Mouse (Mus musculus): ENCODE data around the gene Vmn1r73. TPM values are rescaled to one million over a fixed set of nuclear protein-coding genes. Genes with fewer than 3 reads are reported as not detected.

Vmn1r73 gene
- total RNA-seq (2022) = not detected

DNA sequence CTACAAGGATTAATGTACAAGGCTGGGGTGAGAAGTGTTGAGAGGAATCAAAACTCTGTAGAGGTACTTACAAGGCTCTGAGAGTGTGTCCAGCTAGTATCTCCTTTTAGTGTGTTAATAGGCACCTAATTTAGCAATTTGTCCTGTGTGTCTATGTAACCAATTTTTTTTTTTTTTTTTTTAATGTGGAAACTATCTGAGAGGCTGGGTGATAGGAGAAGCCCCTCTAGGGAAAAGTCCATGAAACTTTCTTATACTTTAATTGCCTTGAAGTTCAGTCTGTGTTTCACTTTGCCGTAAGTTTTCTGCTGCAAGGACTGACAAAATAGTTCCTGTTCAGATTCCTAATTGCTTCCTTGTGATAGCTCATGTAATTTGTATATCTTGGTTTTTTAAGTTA is at the start of gene Vmn1r73:
TSS of gene Vmn1r73 (plus strand) at position 301 of the 400 bp plus-strand sequence.
- DNase-seq (ENCODE audit: low spot score in 2 of 2) = no peak

Other genes starting within 250 kb of the Vmn1r73 start
- gene Zscan4-ps2, start 216.0 kb upstream of the Vmn1r73 start, total RNA-seq (2022) = not detected
- gene Zscan4-ps3, start 121.0 kb upstream of the Vmn1r73 start, total RNA-seq (2022) = not detected
- gene Vmn1r72, start 50.1 kb upstream of the Vmn1r73 start, total RNA-seq (2022) = not detected
- not detected for gene Vmn1r74, start 103.7 kb downstream of the Vmn1r73 start, total RNA-seq (2022)
- not detected for gene Vmn1r75, start 144.4 kb downstream of the Vmn1r73 start, total RNA-seq (2022)
- gene Vmn1r76, start 207.9 kb downstream of the Vmn1r73 start, total RNA-seq (2022) = not detected